28 mouse cellular contexts compared by ENCODE assay signal in genomic region chr8:12576003-12576402, GRCm38 (mm10). TPM values are rescaled to one million over a fixed set of nuclear protein-coding genes. Genes with fewer than 3 reads are reported as not detected.
"Had no signal": no experiment of that assay in that cellular context is flagged by ENCODE, and none has a peak within 500 bp of the region (broad histone marks: within the 10 kb centered on the region; RNA-seq: fewer than 3 reads in every experiment).

No protein-coding gene starts in this region.

- H3K9me3 ChIP-seq: midbrain, embryonic 10.5 days; midbrain, embryonic 12.5 days; neural tube, embryonic 13.5 days; neural tube, embryonic 15.5 days; stomach, embryonic 15.5 days had no signal

- ATAC-seq: midbrain, embryonic 16.5 days had no signal

- DNase-seq: lung, adult 18-20 months; lung, embryonic 14.5 days; lung, postnatal 10 days; lung, postnatal 4 days; right cerebral cortex, adult 18-20 months; right cerebral cortex, postnatal 25 days; right cerebral cortex, postnatal 4 days; spleen, adult 18-20 months; thymus, adult 2 months; thymus, postnatal 25 days; thymus, postnatal 4 days had no signal

- H3K36me3 ChIP-seq: midbrain, embryonic 10.5 days; midbrain, embryonic 12.5 days; neural tube, embryonic 13.5 days; neural tube, embryonic 15.5 days; stomach, embryonic 15.5 days had no signal

- H3K4me2 ChIP-seq: lung, embryonic 14.5 days; midbrain, embryonic 12.5 days; neural tube, embryonic 13.5 days; neural tube, embryonic 15.5 days; stomach, embryonic 15.5 days had no signal

- H3K4me3 ChIP-seq: midbrain, embryonic 10.5 days; midbrain, embryonic 12.5 days; myocyte; neural tube, embryonic 13.5 days; neural tube, embryonic 15.5 days; stomach, embryonic 15.5 days had no signal

- H3K4me1 ChIP-seq: neural tube, embryonic 15.5 days; stomach, embryonic 15.5 days had no signal

- H3K9ac ChIP-seq: liver, embryonic 14.5 days; lung, embryonic 14.5 days; midbrain, embryonic 12.5 days; neural tube, embryonic 13.5 days; neural tube, embryonic 15.5 days; stomach, embryonic 15.5 days had no signal

- H3K27ac ChIP-seq: liver, embryonic 14.5 days; midbrain, embryonic 10.5 days; midbrain, embryonic 12.5 days; neural tube, embryonic 13.5 days; neural tube, embryonic 15.5 days; stomach, embryonic 15.5 days; stomach, postnatal 0 days had no signal

RNA-seq across cellular contexts. Expression of gene Spaca7, which starts 3.2 kb away (rescaled TPM):
- total RNA-seq: megakaryocyte, adult 5-6 weeks; megakaryocyte-erythroid progenitor cell, adult 5-6 weeks had no signal
- polyA plus RNA-seq: liver, embryonic 14.5 days; liver, embryonic 16.5 days; lung, embryonic 14.5 days; lung, embryonic 16.5 days; midbrain, embryonic 10.5 days; midbrain, embryonic 12.5 days; midbrain, embryonic 14.5 days; midbrain, embryonic 16.5 days; myocyte; neural tube, embryonic 11.5 days; neural tube, embryonic 13.5 days; neural tube, embryonic 15.5 days; small intestine, adult 2 months; stomach, embryonic 15.5 days; stomach, postnatal 0 days; thymus, adult 2 months; urinary bladder, adult 2 months had no signal
